Mouse (Mus musculus) spleen, adult 2 months (tissue): Measurements from ENCODE around the gene Arhgap23.

Experiments used
- CTCF ChIP-seq: fragments of 200-500 bp; IDR thresholded peaks from 2 replicates; pipeline ENCODE4 v1.5.1; 2011; ENCODE audit warnings: mild to moderate bottlenecking, inconsistent platforms; ENCODE audit not compliant: insufficient read depth, insufficient read length, insufficient replicate concordance; ENCODE audit errors: extremely low read depth
- POLR2A ChIP-seq: fragments of 200-500 bp; IDR thresholded peaks from 2 replicates; pipeline ENCODE4 v1.6.1; 2011; ENCODE audit warnings: low read depth, low read length, inconsistent platforms

GRCm38 (mm10) chr11:97505784-97506183 lies 90.5 kb downstream of the Arhgap23 start:
- no peak for TF ChIP-seq POLR2A
- no peak for TF ChIP-seq CTCF
